Mouse (Mus musculus): Measurements from ENCODE around the gene Ryk.

DNA sequence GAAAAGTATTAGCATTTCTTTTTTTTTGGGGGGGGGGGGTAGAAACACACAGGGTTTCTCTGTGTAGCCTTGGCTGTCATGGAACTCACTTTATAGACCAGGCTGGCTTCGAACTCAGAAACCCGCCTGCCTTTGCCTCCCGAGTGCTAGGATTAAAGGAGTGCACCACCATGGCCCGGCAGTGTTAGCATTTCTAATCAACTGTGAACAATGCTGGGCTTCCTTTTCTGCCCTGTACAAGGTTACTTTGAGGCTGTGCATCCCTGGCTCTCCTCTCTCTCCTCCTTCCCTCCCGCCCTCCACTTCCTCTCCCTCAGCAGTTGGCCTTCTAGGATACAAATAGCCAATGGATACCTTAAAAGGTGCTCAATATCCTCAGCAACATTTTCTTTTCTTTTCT lies 114.0 kb downstream of the Ryk start:
- TF ChIP-seq CTCF (IDR thresholded peaks at IDR 0.05; ENCODE audit: borderline replicate concordance, control insufficient read depth, extremely low read depth, insufficient read depth, low read length, poor library complexity) (no peak), POLR2A (IDR thresholded peaks at IDR 0.05; ENCODE audit: control insufficient read depth, extremely low read depth, insufficient read depth, low read length, poor library complexity) (no peak)
